Mouse (Mus musculus) erythroblast, embryonic 14.5 days (primary cell): Measurements from ENCODE around the gene Tsc22d4.

Experiments
- GATA1 ChIP-seq: IDR thresholded peaks from 2 replicates; pipeline ENCODE4 v1.6.1; 2012; ENCODE audit warnings: low read length, inconsistent platforms, mixed read lengths
- TAL1 ChIP-seq: IDR thresholded peaks from 3 replicates; pipeline ENCODE4 v1.6.1; 2012; ENCODE audit warnings: low read length, inconsistent platforms, mixed read lengths

- TF ChIP-seq GATA1 (no peak), TAL1 (no peak)
Measured at GRCm38 (mm10) chr5:137776408-137776918, 30.9 kb downstream of the Tsc22d4 start.
